Mouse (Mus musculus): ENCODE data around the gene Hmgb2. TPM values are rescaled to one million over a fixed set of nuclear protein-coding genes. Genes with fewer than 3 reads are reported as not detected.

Hmgb2 gene
- polyA plus RNA-seq (2012): 151 and 168 TPM in 2 replicates

- no peak for TF ChIP-seq GATA1 (IDR thresholded peaks at IDR 0.05; ENCODE audit: low read length)
These were observed at the start of gene Hmgb2 for GRCm38 (mm10) chr8:57511316-57512118. Hmgb2 (plus strand) TSS chr8:57511907.

GRCm38 (mm10) chr8:57462839-57463238, 48.9 kb upstream of the Hmgb2 start:
- TF ChIP-seq GATA1 (IDR thresholded peaks at IDR 0.05; ENCODE audit: low read length): no peak

GRCm38 (mm10) chr8:57463757-57464156, 48.0 kb upstream of the Hmgb2 start:
- no peak for TF ChIP-seq GATA1 (IDR thresholded peaks at IDR 0.05; ENCODE audit: low read length)

- no peak for TF ChIP-seq GATA1 (IDR thresholded peaks at IDR 0.05; ENCODE audit: low read length)
These were observed 43.1 kb upstream of the Hmgb2 start for GRCm38 (mm10) chr8:57468624-57469023.

GRCm38 (mm10) chr8:57470863-57471262, 40.8 kb upstream of the Hmgb2 start:
- TF ChIP-seq GATA1 (IDR thresholded peaks at IDR 0.05; ENCODE audit: low read length): no peak

- TF ChIP-seq GATA1 (IDR thresholded peaks at IDR 0.05; ENCODE audit: low read length): no peak
These were observed 38.0 kb upstream of the Hmgb2 start for GRCm38 (mm10) chr8:57473751-57474150.

GRCm38 (mm10) chr8:57478406-57478805, 33.3 kb upstream of the Hmgb2 start:
- no peak for TF ChIP-seq GATA1 (IDR thresholded peaks at IDR 0.05; ENCODE audit: low read length)

- no peak for TF ChIP-seq GATA1 (IDR thresholded peaks at IDR 0.05; ENCODE audit: low read length)
These were observed 32.0 kb upstream of the Hmgb2 start for GRCm38 (mm10) chr8:57479700-57480099.

- no peak for TF ChIP-seq GATA1 (IDR thresholded peaks at IDR 0.05; ENCODE audit: low read length)
These were observed 31.1 kb upstream of the Hmgb2 start for GRCm38 (mm10) chr8:57480606-57481005.

GRCm38 (mm10) chr8:57486491-57487440, 24.9 kb upstream of the Hmgb2 start:
- no peak for TF ChIP-seq GATA1 (IDR thresholded peaks at IDR 0.05; ENCODE audit: low read length)

GRCm38 (mm10) chr8:57487441-57488155, 24.1 kb upstream of the Hmgb2 start, which contains the start of gene Sap30:
Sap30 (minus strand) TSS chr8:57487860.
- no peak for TF ChIP-seq GATA1 (IDR thresholded peaks at IDR 0.05; ENCODE audit: low read length)

- no peak for TF ChIP-seq GATA1 (IDR thresholded peaks at IDR 0.05; ENCODE audit: low read length)
These were observed 23.4 kb upstream of the Hmgb2 start for GRCm38 (mm10) chr8:57488312-57488765.

- no peak for TF ChIP-seq GATA1 (IDR thresholded peaks at IDR 0.05; ENCODE audit: low read length)
These were observed 22.3 kb upstream of the Hmgb2 start for GRCm38 (mm10) chr8:57489366-57489765.

- no peak for TF ChIP-seq GATA1 (IDR thresholded peaks at IDR 0.05; ENCODE audit: low read length)
These were observed 21.8 kb upstream of the Hmgb2 start for GRCm38 (mm10) chr8:57489896-57490295.

GRCm38 (mm10) chr8:57491873-57492272, 19.8 kb upstream of the Hmgb2 start:
- no peak for TF ChIP-seq GATA1 (IDR thresholded peaks at IDR 0.05; ENCODE audit: low read length)
